Mouse (Mus musculus): ENCODE data around the gene 2610528J11Rik. TPM values are rescaled to one million over a fixed set of nuclear protein-coding genes. Genes with fewer than 3 reads are reported as not detected.

Gene 2610528J11Rik
- total RNA-seq, 2 experiments from 2014 or later = not detected

Other genes with a start within 250 kb of the 2610528J11Rik start
- gene Ptprf, start 235.6 kb upstream of the 2610528J11Rik start, total RNA-seq (2021) = 10 to 100 TPM; 28.9 to 30.0 TPM
- 10 to 100 TPM; 16.1 to 18.9 TPM for gene Szt2, start 117.7 kb upstream of the 2610528J11Rik start, total RNA-seq (2021)
- gene Med8, start 117.7 kb upstream of the 2610528J11Rik start, total RNA-seq (2021) = 10 to 100 TPM; 51.0 to 53.4 TPM
- 10 to 100 TPM; 39.1 to 39.6 TPM for gene Elovl1, start 98.9 kb upstream of the 2610528J11Rik start, total RNA-seq (2021)
- gene Cdc20, start 89.6 kb upstream of the 2610528J11Rik start, total RNA-seq (2021) = 10 to 100 TPM; 27.0 to 32.7 TPM
- under 1 TPM in 1 of 2 experiments, not detected in 1; 0.10 TPM for gene Mpl, start 69.5 kb upstream of the 2610528J11Rik start, total RNA-seq (2021)
- 10 to 100 TPM; 41.5 to 44.1 TPM for gene Tie1, start 36.9 kb upstream of the 2610528J11Rik start, total RNA-seq (2021)
- gene Tmem125, start 17.0 kb downstream of the 2610528J11Rik start, total RNA-seq (2021) = under 1 TPM in 1 of 2 experiments, not detected in 1; 0.67 TPM
- not detected for gene Cfap57, start 93.8 kb downstream of the 2610528J11Rik start, total RNA-seq (2021)
- gene Ebna1bp2, start 93.8 kb downstream of the 2610528J11Rik start, total RNA-seq (2021) = 10 to 100 TPM; 55.1 to 56.9 TPM
- not detected for gene Olfr62, start 132.0 kb downstream of the 2610528J11Rik start, total RNA-seq (2021)
- gene Olfr1342, start 165.8 kb downstream of the 2610528J11Rik start, total RNA-seq (2021) = not detected
- gene Olfr1341, start 176.5 kb downstream of the 2610528J11Rik start, total RNA-seq (2021) = not detected
- not detected for gene Olfr1340, start 193.1 kb downstream of the 2610528J11Rik start, total RNA-seq (2021)
- gene Olfr1339, start 205.2 kb downstream of the 2610528J11Rik start, total RNA-seq (2021) = not detected
- not detected for gene Olfr1338, start 231.7 kb downstream of the 2610528J11Rik start, total RNA-seq (2021)